Mouse (Mus musculus) central nervous system, embryonic 14 days (tissue): ENCODE data around the gene AL732309.1. TPM values are rescaled to one million over a fixed set of nuclear protein-coding genes. Genes with fewer than 3 reads are reported as not detected.

ENCODE experiments used
- polyA plus RNA-seq: library from polyadenylated mRNA; depleted of rRNA; stranded (reverse); fragments of >200 nt; gene quantifications from 2 replicates; pipeline ENCODE4 v1.2.3, GENCODE M21; 2012; rRNA removed

AL732309.1 gene
- polyA plus RNA-seq = 16.3 and 16.9 TPM in 2 replicates

DNA sequence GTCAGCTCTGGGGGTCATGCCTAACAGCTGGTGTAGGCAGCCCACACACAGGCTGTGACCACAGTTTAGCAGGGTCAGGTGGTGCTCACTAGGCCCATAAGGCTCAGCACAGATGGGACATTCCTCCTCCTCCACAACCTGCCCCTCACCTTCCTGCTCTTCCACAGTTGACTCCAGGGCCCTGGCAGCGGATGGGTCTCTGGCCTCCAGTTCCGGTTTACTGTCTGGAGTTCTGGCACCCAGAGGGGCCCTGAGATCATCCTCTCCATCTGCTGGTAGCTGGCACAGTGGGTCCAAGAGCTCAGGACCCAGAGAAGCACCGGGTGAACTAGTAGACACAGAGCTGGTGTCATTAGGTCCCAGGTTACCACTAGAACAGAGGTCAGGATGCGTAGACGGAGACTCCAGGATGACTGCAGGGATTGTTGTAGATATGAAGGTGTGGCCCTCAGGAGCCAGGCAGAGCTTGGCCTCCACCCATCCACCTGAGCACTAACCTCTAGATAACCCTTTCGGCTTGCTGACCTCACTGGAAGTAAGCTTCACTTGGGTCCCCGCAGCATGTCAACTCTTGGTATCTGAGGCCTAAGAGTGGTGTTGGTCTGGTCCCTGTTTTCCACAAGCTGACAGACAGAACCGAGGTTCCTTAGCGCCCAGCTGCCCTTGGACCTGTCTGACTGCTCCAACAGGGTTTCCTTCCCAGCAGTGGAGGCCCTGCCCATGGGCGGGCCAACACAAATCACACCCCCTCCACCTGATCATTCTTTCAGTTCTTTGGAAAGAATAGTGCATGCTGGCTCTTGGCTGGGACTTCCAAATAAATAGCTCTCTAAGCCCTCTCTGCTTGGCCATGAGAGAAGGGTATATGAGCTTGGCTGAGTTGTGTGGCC is at the start of gene AL732309.1:
AL732309.1 (minus strand) TSS at position 681 of the 890 bp plus-strand sequence.

DNA sequence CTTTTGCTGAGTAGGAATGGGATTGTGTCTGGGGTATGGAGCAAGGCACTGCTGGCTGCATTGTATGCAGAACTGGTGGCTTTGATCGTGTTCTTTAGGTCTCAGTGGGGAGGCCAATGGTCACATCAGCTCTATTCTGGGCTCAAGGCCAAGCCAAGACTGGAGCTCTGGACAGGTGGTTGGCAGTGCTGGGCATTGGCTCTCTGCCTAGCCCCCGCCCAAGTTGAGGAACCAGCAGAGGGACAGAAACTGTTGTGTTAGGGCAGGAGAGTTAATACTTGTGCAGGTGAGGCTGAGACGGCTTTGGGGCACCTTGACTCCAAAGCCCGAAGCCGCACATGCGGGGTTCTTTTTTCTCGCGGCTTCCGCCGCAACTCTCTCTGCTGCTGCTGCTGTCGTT is 43.0 kb upstream of the AL732309.1 start, which contains the start of gene Lrrc26:
Lrrc26 (plus strand) TSS at position 265 of the 400 bp plus-strand sequence.

GRCm38 (mm10) chr2:25287927-25288649 is 41.4 kb upstream of the AL732309.1 start, which contains the start of gene Tmem210:
Gene Tmem210 (plus strand): TSS chr2:25288145.

GRCm38 (mm10) chr2:25271827-25272511 is 25.3 kb upstream of the AL732309.1 start, which contains the start of the genes Ssna1 and Anapc2:
Gene Ssna1 (minus strand): TSS chr2:25272438.
Gene Anapc2 (plus strand): TSS chr2:25272478.

DNA sequence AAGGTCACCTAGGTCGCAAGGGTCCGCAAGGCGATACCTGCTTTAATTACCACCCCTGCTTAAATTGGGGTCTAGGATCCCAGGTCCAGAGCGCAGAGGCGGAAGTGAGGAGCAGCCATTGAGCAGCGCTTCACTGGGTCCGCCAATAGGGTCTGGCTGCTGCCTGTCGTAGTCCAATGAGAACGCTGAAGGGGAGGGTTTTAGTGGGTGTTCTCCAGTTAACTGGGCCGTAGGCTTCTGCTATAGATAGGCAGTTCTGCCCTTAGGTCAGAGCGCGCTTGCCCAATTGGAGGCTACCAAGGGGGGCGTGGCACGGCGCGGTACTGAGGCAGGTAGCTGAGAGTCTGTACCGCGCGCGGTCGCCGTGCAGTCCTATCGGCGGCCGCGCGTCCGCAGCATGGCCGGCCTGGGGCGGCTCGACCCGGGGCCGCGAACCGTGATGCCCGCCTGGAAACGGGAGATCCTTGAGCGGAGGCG is 15.7 kb upstream of the AL732309.1 start, which contains the start of gene Tprn:
Tprn (plus strand) TSS at position 328 of the 477 bp plus-strand sequence.

DNA sequence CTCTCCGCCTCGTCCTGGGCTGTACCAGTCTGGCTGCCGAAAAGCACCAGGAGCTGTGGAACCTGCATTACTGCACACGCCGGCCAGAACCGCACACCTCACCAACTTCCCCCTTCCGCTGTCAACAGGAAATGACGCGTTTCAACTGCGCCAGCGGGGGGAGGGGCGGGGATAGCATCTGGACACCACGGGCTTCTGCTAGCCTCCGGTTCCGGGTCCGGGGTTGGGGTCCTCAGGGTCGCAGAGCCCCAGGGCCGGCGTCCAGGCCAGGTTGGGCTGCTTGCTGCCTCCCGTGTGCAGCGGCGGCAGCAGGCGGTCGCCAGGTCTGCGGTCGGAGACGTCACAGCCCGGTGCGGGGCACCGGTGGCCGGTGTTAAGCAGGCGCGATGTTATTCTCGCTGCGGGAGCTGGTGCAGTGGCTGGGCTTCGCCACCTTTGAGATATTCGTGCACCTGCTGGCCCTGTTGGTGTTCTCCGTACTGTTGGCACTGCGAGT is 8.7 kb upstream of the AL732309.1 start, which contains the start of gene Tmem203:
Tmem203 (plus strand) TSS at position 156 of the 496 bp plus-strand sequence.

GRCm38 (mm10) chr2:25242101-25242506 is 4.6 kb downstream of the AL732309.1 start, which contains the start of the genes Rnf208 and Cysrt1:
Gene Rnf208 (plus strand): TSS chr2:25242255.
Gene Cysrt1 (minus strand): TSS chr2:25242452.

DNA sequence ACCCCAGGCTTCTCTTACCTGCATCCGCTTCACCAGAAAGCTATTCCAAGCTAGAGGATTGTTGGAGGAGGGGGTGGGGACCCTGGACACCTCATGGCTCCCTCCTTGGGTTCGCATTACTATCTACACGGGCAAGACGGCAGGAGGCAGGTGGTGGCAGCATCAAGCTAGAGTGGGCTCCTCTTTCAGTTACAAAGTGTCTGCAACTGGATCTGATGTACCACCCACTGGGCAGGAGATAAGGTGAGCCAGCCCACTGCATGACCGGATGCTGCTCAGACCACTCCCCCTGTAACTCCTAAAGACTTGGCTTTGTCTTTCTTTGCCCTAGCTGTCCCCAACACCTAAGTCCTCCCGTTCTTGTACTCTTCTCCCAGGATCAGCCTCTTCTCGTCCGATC is 10.0 kb downstream of the AL732309.1 start, which contains the start of gene Rnf224:
Rnf224 (minus strand) TSS at position 174 of the 400 bp plus-strand sequence.

DNA sequence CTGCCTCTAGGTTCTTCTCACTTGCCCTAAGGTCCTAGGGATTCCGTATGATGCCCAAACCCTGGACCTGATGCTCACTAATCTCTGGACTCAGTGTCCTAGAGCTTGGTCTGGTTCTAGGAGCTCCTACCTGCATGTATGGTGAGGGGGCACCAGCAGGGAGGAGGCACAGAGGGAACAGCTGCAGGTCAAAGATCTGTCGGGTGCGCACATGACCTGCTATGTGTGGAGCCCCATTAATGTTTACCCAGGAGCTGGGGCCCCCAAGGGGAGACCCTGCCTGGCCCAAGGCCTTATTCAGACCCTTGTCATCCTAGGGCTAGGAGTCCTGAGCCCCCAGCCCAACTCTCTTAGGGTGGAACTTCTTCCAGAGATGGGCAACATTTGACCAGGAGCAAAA is 12.6 kb downstream of the AL732309.1 start, which contains the start of gene Slc34a3:
Slc34a3 (minus strand) TSS at position 315 of the 400 bp plus-strand sequence.

DNA sequence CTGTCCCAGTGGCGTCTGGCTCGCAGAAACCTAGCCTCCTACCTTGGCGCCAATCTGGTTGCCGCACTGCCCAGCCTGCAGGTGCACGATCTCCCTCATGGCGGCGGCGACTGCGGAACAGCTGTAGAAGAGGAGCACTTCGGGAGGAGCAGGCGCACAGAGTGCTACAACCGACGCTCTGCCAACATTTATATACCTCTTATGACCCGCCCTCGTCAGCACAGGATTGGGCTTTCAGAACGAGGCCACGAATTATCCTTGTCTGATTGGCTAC is 22.2 kb downstream of the AL732309.1 start, which contains the start of gene Tubb4b:
Tubb4b (minus strand) TSS at position 211 of the 274 bp plus-strand sequence.

GRCm38 (mm10) chr2:25218445-25218844 is 28.2 kb downstream of the AL732309.1 start, which contains the start of gene Fam166a:
Gene Fam166a (plus strand): TSS chr2:25218745.

DNA sequence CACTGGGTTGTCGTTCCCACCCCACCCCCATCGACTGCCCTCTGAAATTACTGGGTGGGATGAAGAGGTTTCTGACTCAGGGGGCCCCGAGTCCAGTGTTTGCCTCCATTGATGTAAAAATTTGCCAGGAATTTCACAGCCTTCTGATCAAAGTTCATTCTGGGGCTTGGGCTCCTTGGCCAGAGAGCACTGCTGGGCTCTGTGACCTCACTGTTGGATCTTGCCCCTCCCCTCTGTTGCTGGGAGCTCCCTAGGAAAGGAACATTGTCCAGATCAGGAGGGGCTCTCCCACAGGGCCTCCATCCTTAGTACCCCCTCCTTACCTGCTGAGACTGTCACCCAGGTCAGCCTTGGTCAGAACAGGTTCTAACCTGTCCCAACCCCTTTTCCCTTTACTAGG is 32.2 kb downstream of the AL732309.1 start, which contains the start of gene Stpg3:
Stpg3 (minus strand) TSS at position 194 of the 400 bp plus-strand sequence.

GRCm38 (mm10) chr2:25211121-25211670 is 35.5 kb downstream of the AL732309.1 start, which contains the start of gene Nelfb:
Gene Nelfb (minus strand): TSS chr2:25211489.

GRCm38 (mm10) chr2:25196172-25196954 is 50.3 kb downstream of the AL732309.1 start, which contains the start of gene Tor4a:
Gene Tor4a (minus strand): TSS chr2:25196886.

Other genes starting within 250 kb of the AL732309.1 start
- gene Nsmf, start 192.5 kb downstream of the AL732309.1 start, polyA plus RNA-seq = 192 and 216 TPM in 2 replicates
- 0.07 TPM in 1 of 2 replicates, not detected in the other for gene Entpd8, start 166.6 kb downstream of the AL732309.1 start, polyA plus RNA-seq
- 0.24 TPM in 1 of 2 replicates, not detected in the other for gene Noxa1, start 151.7 kb downstream of the AL732309.1 start, polyA plus RNA-seq
- gene Nrarp, start 66.1 kb downstream of the AL732309.1 start, polyA plus RNA-seq = 37.0 and 53.2 TPM in 2 replicates
- 1.8 and 2.2 TPM in 2 replicates for gene Tor4a, start 50.0 kb downstream of the AL732309.1 start, polyA plus RNA-seq
- gene Nelfb, start 35.4 kb downstream of the AL732309.1 start, polyA plus RNA-seq = 79.8 and 89.6 TPM in 2 replicates
- gene Stpg3, start 32.2 kb downstream of the AL732309.1 start, polyA plus RNA-seq = not detected in 2 replicates
- 0.13 and 0.33 TPM in 2 replicates for gene Fam166a, start 28.1 kb downstream of the AL732309.1 start, polyA plus RNA-seq
- 415 and 443 TPM in 2 replicates for gene Tubb4b, start 22.2 kb downstream of the AL732309.1 start, polyA plus RNA-seq
- not detected in 2 replicates for gene Slc34a3, start 12.5 kb downstream of the AL732309.1 start, polyA plus RNA-seq
- not detected in 2 replicates for gene Rnf224, start 10.1 kb downstream of the AL732309.1 start, polyA plus RNA-seq
- 91.0 and 95.4 TPM in 2 replicates for gene Rnf208, start 4.6 kb downstream of the AL732309.1 start, polyA plus RNA-seq
- gene Cysrt1, start 4.4 kb downstream of the AL732309.1 start, polyA plus RNA-seq = 0.06 and 0.34 TPM in 2 replicates
- 24.3 and 25.3 TPM in 2 replicates for gene Tmem203, start 8.6 kb upstream of the AL732309.1 start, polyA plus RNA-seq
- 9.4 and 10.5 TPM in 2 replicates for gene Tprn, start 15.8 kb upstream of the AL732309.1 start, polyA plus RNA-seq
- 122 and 127 TPM in 2 replicates for gene Ssna1, start 25.6 kb upstream of the AL732309.1 start, polyA plus RNA-seq
- gene Anapc2, start 25.6 kb upstream of the AL732309.1 start, polyA plus RNA-seq = 121 and 122 TPM in 2 replicates
- not detected in 2 replicates for gene Tmem210, start 41.3 kb upstream of the AL732309.1 start, polyA plus RNA-seq
- gene Lrrc26, start 43.1 kb upstream of the AL732309.1 start, polyA plus RNA-seq = 0.08 TPM in 1 of 2 replicates, not detected in the other
- 23.9 and 26.6 TPM in 2 replicates for gene Grin1, start 72.3 kb upstream of the AL732309.1 start, polyA plus RNA-seq
- gene Man1b1, start 85.5 kb upstream of the AL732309.1 start, polyA plus RNA-seq = 28.2 and 34.0 TPM in 2 replicates
- 48.1 and 51.1 TPM in 2 replicates for gene Dpp7, start 109.5 kb upstream of the AL732309.1 start, polyA plus RNA-seq
- gene Uap1l1, start 118.8 kb upstream of the AL732309.1 start, polyA plus RNA-seq = 4.2 and 6.0 TPM in 2 replicates
- gene Sapcd2, start 125.5 kb upstream of the AL732309.1 start, polyA plus RNA-seq = 29.5 and 39.5 TPM in 2 replicates
- gene Entpd2, start 149.0 kb upstream of the AL732309.1 start, polyA plus RNA-seq = 2.0 and 3.8 TPM in 2 replicates
- 585 and 599 TPM in 2 replicates for gene Npdc1, start 152.5 kb upstream of the AL732309.1 start, polyA plus RNA-seq
- gene Fut7, start 176.4 kb upstream of the AL732309.1 start, polyA plus RNA-seq = 0.39 and 0.44 TPM in 2 replicates
- gene Abca2, start 181.8 kb upstream of the AL732309.1 start, polyA plus RNA-seq = 43.4 and 48.8 TPM in 2 replicates
- gene Clic3, start 210.0 kb upstream of the AL732309.1 start, polyA plus RNA-seq = 0.74 and 1.3 TPM in 2 replicates
- gene Paxx, start 214.2 kb upstream of the AL732309.1 start, polyA plus RNA-seq = 122 and 124 TPM in 2 replicates
- 65.0 and 127 TPM in 2 replicates for gene Ptgds, start 223.2 kb upstream of the AL732309.1 start, polyA plus RNA-seq
- gene Lcn12, start 247.0 kb upstream of the AL732309.1 start, polyA plus RNA-seq = not detected in 2 replicates